Mouse (Mus musculus) kidney, adult 2 months (tissue): ENCODE results near the gene Gm17617.
A peak's percentile ranks its signal among the peaks of the same experiment; 100 is the strongest.

Experiments used
- CTCF ChIP-seq: fragments of 200-500 bp; conservative IDR thresholded peaks from 2 replicates; pipeline ENCODE4 v1.5.1; 2011; ENCODE audit warnings: low read depth, mild to moderate bottlenecking, control low read depth, low read length, moderate library complexity, mixed read lengths; ENCODE audit not compliant: insufficient read depth, insufficient read length
- POLR2A ChIP-seq: fragments of 200-500 bp; IDR thresholded peaks from one replicate; pipeline ENCODE4 v1.6.1; 2011; ENCODE audit warnings: low read depth, low read length, control low read depth

- no peak for TF ChIP-seq POLR2A
- TF ChIP-seq CTCF: peak; percentile 93
Observed at GRCm38 (mm10) chr13:55178556-55178955, 45.2 kb upstream of the Gm17617 start.
